Mouse (Mus musculus): ENCODE data around the gene Hipk3.

DNA sequence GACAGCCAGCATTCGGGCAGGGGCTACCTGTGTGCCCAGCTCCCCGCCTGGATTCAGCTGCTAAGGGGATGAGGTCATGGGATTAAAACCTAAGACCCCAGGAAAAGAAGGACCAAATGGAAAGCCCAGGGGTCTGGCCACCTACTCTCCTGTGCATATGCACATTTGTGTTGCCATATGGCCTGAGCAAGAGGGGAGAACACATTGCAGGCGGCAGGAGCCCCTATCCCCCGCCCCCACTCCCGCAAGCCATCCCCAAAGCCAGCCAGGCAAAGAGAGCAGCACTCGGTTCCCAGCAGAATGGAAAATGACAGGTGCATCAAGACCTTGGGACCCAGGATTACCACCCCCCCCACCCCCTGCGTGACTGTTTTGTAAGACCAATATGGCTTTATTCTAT is 114.9 kb downstream of the Hipk3 start:
- TF ChIP-seq POLR2A (IDR thresholded peaks at IDR 0.05; ENCODE audit: low read depth, low read length) (no peak), CTCF (IDR thresholded peaks at IDR 0.05; ENCODE audit: borderline replicate concordance, insufficient read depth, low read length) (no peak)
